Mouse (Mus musculus) layer of hippocampus, postnatal 14 days (tissue): Measurements from ENCODE around the gene Mbnl2. TPM values are rescaled to one million over a fixed set of nuclear protein-coding genes. Genes with fewer than 3 reads are reported as not detected.

Experiments
- DNase-seq, 2 experiments: peaks; one replicate each; pipeline ENCODE4 v3.0.0; 2021 to 2022; ENCODE audit warnings: low spot score in 2 of 2, mixed read lengths in 1 of 2
- total RNA-seq, 2 experiments: library from RNA; stranded (reverse); gene quantifications; 2 replicates each; pipeline ENCODE4 v1.2.3; 2021

The Mbnl2 gene
- total RNA-seq, 2 experiments from 2014 or later = 201 to 204 TPM

GRCm38 (mm10) chr14:120324061-120324791 lies 48.8 kb downstream of the Mbnl2 start:
- no peak for DNase-seq

DNA sequence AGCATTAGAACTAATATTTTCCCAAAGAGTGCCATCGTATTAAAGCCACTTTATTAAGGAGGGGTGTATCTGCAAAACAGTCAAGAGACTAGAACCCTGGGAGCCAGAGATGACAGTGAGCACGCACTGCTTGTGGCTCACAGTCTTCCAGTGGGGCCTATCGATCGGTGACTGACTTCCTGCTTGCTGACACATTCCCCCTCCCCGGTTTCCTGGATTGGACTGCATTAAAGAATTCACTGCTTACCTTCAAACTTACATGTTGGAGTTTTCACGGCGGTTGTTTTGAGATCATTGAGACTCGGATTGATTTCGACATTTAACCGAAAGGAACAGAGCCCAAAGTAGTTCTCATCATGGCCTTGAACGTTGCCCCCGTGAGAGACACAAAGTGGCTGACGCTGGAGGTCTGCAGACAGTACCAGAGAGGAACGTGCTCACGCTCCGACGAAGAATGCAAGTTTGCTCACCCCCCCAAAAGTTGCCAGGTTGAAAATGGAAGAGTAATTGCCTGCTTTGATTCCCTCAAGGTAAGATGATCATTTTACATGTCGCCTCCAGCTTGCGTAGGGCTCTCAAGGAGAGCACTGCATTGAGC lies 49.5 kb downstream of the Mbnl2 start:
- no peak for DNase-seq

GRCm38 (mm10) chr14:120325673-120326072 lies 50.2 kb downstream of the Mbnl2 start:
- no peak for DNase-seq

GRCm38 (mm10) chr14:120330454-120330853 lies 55.0 kb downstream of the Mbnl2 start:
- no peak for DNase-seq

DNA sequence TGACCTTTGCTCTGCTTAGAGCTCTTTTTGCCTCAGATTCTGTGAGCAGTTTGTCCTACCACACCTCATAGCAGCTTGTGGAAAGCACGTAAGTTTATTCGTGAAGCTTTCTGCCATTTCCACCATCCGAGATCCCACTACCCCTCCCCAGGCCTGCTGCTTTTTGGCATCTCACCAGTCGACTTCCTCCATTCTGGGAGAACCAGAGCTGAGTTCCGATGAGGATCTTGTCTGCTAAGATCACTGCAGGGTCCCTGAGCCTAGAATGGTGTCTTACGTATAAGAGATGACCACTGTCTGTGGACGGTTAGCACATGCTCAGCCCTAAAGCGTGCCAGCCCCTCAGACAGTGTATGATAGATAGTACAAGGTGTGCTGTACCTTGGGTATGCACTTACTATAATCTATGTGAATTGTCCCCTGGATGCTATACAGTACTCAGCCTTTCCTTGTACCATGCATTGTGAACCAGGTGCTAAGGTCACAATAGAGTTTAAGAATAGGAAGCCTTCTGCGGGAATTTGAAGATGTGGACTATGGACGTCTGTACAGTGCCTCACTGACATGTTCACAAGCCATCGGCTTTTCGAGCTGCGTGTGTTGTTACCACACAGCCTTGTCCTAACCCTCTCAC lies 55.5 kb downstream of the Mbnl2 start:
- DNase-seq = no peak

- DNase-seq = no peak
Observed at GRCm38 (mm10) chr14:120333465-120334243, 58.2 kb downstream of the Mbnl2 start.

GRCm38 (mm10) chr14:120335366-120335765 lies 59.9 kb downstream of the Mbnl2 start:
- no peak for DNase-seq

GRCm38 (mm10) chr14:120335871-120336270 lies 60.4 kb downstream of the Mbnl2 start:
- DNase-seq = no peak

DNA sequence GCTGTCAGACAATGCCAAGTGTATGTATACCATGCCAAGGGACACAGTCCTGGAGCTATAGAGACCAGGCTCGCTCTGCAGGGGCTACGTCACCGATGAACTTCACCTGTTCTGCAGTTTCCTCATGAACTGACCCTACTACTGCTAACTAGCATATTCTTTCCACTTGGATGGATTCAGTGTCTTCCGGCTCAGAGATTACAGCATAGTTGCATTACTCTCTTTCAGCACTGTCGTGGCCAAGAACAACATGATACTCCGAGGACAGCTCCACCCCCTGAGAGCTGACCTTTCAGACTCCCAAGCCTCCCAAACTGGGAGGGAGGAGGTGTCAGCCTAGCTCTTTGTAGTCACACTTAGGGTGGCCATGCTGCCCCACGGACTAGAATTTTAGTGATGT lies 60.9 kb downstream of the Mbnl2 start:
- no peak for DNase-seq

DNA sequence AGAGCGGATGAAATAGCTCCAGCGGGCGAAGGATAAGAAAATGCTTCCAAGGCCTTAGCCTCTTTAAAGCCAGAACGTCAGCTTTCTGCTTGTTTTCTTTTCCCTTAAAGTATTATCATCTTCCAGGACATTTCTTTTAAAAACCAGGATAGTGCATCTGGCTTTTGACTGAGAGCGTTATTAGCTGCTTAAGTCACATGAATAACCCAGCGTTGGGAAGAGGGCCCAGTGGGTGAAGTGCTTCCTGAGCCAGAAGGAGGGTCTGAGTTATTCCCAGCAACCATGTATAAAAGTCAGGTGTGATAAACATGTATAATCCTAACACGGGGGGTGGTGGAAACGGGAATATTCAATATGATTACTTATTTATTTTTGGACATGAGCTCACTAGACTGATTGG lies 61.4 kb downstream of the Mbnl2 start:
- DNase-seq = no peak

DNA sequence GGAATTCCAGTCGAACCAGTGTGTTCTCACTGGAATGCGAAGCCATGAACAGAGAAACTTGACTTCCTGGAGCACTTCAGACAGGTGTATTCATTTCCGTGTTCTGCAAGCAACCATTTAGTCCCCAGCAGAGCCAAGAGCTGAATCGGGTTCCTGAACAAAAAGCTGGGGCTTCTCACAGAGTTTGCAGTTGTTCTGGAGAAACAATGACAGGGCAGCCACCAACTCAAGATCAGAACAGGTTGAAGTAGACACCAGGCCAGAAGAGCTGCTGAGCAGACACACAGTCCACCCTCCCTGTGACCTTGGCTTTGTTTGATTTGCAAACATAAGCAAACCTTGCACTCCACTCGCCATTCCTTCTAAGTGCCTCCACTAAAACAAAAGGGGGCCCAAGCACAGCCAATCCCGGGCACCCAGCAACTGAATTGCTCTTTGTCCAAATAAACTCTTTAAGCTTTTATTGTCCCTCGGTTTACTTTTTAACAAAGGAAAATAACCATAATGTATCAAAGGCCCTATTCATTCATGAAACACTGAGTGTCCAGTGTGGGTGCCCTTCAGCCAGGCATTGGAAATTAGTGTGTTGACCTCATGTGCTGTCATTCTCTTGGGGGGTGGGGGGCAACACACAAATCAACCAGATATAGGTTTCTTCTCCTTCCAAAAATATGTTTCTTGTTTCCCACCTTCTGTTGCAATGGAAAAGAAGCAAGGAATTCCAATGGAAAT lies 62.4 kb downstream of the Mbnl2 start:
- DNase-seq = no peak

GRCm38 (mm10) chr14:120338706-120339105 lies 63.2 kb downstream of the Mbnl2 start:
- DNase-seq = no peak

- peak in 1 of 2 experiments; percentile 38 for DNase-seq
Observed at GRCm38 (mm10) chr14:120341912-120342311, 66.4 kb downstream of the Mbnl2 start.

- DNase-seq = no peak
Observed at GRCm38 (mm10) chr14:120342321-120342720, 66.9 kb downstream of the Mbnl2 start.

- DNase-seq = no peak
Observed at GRCm38 (mm10) chr14:120344641-120345040, 69.2 kb downstream of the Mbnl2 start.

DNA sequence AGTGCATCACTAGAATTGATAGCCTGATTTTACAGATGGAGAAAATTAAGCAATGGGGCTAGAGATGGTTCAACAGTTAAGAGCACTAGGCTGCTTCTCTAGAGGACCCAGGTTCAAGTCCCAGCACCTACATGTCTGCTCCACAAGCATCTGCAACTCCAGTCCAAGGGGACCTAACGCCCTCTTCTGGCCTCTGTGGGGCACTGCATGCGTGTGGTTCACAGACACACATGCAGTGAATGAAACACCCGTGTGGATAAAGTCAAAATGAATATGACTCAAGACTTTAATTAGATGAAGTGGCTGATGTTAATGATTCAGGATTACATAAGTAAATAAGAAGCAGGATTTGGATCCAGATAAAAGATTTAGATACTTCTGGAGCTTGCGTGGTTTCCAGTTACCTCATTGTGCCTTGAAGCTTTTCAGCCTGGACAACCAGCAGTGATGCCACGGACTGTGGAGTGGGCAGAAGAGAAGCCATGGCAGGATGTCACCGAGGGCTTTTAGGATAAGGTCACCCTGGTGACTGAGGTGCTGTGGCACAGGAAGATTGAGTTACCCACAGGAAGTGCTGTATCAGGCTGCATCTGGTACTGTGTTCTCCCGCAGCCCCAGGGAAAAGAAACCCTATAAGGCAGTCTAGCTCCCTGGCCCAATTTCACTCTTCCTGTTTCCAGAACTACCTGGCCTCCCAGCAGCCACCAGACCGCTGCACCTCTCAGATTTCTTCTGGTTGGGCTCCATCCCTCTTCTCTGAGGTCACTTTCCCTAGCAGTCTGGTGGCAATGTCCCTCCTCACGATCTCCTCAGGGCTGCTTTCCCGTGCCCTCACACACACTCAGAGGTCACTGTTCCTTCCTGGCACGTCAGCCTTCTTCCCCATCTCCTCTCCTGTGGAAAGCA lies 72.2 kb downstream of the Mbnl2 start:
- DNase-seq = no peak

- DNase-seq = no peak
Observed at GRCm38 (mm10) chr14:120349332-120349731, 73.9 kb downstream of the Mbnl2 start.

GRCm38 (mm10) chr14:120352136-120352843 lies 76.8 kb downstream of the Mbnl2 start:
- no peak for DNase-seq

- no peak for DNase-seq
Observed at GRCm38 (mm10) chr14:120353211-120353610, 77.7 kb downstream of the Mbnl2 start.
